Mouse (Mus musculus): Measurements from ENCODE around the gene Fam222a.

Fam222a gene

DNA sequence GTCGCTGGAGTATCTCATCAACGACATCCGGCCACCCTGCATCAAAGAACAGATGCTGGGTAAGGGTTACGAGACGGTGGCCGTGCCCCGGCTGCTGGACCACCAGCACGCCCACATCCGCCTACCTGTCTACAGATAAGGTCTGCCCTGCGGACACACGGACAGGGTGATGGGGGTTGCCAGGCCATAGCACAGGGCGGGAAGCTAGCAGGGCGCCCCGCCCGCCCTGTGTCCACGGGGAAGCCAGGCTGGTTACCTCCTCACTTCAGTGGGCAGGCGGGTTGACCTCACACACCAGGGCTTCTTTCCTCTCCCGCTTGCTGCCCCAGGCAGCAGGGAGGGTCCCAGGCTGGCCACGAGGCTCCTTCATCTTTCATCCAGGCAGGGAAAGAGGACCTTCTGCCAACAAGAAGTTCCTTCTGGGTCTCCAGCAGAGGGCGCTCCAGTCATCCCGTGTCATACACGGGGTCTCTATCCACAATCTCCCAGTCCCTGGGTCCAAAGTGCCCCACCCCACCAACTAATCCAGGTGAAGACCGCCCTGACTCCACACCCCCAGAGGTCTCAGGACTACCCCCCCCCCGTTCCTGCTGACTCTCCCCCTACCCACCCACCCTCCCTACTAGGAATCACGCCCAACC is 44.3 kb downstream of the Fam222a start:
- no peak for DNase-seq (ENCODE audit: low spot score)

DNA sequence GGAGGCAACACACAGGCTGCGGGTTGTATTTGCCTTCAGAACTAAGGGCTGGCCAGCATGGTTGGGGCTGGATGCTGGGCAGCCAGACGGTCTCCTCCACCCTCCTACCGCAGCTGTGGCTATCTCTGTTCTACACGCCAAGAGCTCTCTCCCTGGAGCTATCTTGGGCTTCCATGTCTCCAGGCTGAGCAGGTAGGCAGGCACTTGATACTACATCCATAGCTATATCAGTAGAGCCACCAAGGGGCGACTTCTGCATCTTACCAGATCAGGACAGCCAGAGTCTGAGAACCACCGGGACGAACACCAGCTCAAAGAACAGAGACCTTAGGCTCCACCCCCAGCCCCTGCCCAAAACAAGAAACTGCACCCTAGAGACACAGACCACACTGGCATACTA is 47.0 kb downstream of the Fam222a start:
- DNase-seq (ENCODE audit: low spot score) = no peak

GRCm38 (mm10) chr5:114616336-114617061 is 48.7 kb downstream of the Fam222a start:
- DNase-seq (ENCODE audit: low spot score) = no peak

DNA sequence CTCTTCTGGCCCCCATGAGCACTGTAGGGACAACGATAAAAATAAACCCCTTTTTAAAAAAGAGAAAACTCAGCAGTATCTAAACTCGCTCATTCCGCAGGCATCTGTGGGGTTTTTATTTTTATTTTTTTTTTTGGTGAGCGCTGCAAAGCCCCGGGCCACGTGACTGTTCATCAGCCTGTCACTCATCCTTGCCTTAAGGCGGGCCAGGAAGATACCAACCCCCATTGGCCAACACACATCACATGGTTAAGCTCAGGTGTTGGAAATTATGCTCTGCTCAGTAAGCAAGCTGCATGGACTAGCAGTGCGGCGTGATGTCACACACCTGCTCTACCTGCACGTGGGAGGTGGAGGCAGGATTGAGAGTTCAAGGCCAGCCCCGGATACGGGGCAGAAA is 50.0 kb downstream of the Fam222a start:
- DNase-seq (ENCODE audit: low spot score) = no peak

GRCm38 (mm10) chr5:114618851-114619250 is 51.0 kb downstream of the Fam222a start:
- DNase-seq (ENCODE audit: low spot score) = peak; percentile 77

DNA sequence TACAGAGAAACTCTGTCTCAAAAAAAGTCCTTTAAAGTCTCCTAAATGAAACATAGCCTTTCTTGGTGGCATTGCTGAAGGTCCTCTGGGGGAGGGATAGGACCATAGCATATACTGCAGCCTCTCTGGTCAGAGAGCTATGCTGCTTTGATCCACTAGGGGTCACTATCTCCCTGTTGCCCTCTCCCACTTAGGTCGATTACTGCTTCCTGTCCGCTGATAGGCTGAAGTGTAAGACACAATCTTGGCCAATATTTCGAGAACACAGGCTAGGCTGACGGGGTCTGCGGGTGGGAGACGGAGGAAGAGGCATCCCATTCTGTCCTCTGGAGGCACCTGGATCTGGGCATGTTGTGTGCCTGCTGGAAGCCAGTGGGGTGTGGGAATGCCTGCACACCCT is 52.5 kb downstream of the Fam222a start:
- no peak for DNase-seq (ENCODE audit: low spot score)

DNA sequence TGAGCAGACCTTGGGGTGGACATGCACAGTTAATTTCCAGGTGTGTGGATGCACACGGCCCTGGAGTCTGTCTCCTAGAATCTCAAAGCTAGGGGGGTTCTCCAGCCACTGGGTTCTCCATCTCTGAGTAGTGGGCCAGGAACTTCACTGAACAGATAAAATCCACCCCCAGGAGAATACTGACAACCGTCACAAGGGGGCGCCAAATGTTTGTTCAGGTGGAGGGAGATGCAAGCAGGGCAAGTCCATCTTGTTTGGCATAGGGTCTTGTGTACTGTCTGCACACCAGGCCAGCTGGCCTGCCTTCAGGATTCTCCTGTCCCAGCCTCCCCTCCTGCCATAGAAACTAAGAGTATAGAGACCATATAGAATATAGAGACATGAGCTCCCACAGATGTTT is 57.8 kb downstream of the Fam222a start:
- peak; percentile 52 for DNase-seq (ENCODE audit: low spot score)

DNA sequence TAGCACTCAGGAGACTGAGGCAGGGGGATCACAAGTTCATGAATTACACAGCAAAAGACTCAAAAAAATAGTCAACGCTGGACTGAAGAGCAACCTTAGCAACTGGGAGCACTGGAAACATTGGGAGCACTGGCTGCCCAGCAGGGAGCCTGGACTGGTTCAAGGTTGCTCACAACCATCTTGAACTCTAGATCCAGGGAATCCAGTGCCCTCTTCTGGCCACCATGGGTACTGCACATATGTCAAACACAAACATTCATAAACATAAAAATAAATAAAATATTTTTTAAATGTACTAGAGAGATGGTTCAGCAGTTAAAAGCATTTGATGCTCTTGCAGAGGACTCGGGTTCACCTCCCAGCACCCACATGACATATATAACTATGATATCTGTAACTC is 63.5 kb downstream of the Fam222a start:
- no peak for DNase-seq (ENCODE audit: low spot score)

- DNase-seq (ENCODE audit: low spot score) = no peak
Measured at GRCm38 (mm10) chr5:114636091-114636490, 68.3 kb downstream of the Fam222a start.

GRCm38 (mm10) chr5:114638769-114639644 is 71.2 kb downstream of the Fam222a start:
- DNase-seq (ENCODE audit: low spot score) = peak; percentile 80

GRCm38 (mm10) chr5:114639645-114639957 is 71.8 kb downstream of the Fam222a start:
- no peak for DNase-seq (ENCODE audit: low spot score)

DNA sequence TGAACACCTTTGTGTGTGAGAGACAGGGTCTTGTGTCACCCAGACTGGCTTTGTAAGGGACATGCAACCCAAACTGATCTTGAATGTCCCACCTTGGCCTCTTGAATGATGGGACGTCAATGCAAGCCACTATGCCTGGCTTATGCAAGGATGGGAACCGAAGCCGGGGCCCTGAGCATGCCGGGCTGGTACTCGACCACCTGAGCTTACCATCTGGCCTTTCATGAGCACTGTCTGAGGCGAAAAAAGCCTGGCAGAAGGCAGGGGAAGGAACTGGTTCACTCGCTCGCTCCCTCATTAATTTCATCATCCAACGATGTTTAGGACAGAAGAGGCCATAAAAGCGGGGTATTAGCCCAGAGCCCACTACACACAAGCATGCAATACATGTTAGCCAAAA is 73.0 kb downstream of the Fam222a start:
- DNase-seq (ENCODE audit: low spot score) = no peak

DNA sequence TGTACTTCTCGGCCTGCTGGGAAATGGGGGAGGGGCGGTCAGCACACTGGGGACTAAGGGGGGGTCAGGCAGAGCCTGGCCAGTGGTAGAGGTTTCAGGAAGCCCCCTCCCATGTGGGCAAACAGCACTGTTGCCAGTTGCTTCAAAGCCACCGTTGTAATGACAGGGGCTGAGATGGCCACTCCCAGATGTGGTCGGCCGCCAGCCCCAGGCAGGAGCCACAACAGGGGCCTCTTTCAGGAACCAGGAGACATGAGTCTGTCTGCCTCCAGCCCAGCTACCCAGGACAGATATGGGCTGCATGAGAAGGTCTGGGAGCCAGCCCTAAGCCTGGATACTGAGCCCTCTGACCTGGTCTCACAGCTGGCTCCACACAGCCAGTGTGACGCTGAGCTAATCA is 77.1 kb downstream of the Fam222a start:
- no peak for DNase-seq (ENCODE audit: low spot score)

DNA sequence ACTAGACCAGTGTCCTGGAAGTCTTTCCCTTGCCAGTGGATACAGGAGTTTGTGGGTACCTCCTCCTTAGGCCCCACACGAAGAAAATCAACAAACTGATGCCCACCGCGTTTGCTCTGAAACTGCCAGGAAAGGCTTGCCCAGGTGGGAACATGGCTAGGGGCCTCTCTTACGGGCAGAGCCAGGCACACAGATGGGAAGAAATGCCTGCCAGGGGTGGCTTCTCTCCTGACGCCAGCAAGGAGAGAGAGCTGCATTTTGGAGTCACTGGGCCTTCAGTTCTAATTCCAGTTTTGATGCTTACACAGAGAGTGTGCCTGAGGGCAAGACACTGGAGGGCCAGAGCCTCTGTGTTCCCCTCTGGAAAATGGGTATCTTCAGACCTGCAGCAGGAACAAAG is 78.1 kb downstream of the Fam222a start:
- DNase-seq (ENCODE audit: low spot score) = no peak

- DNase-seq (ENCODE audit: low spot score) = peak; percentile 53
Measured at GRCm38 (mm10) chr5:114647211-114647974, 79.6 kb downstream of the Fam222a start.

- no peak for DNase-seq (ENCODE audit: low spot score)
Measured at GRCm38 (mm10) chr5:114648728-114649311, 81.0 kb downstream of the Fam222a start.

DNA sequence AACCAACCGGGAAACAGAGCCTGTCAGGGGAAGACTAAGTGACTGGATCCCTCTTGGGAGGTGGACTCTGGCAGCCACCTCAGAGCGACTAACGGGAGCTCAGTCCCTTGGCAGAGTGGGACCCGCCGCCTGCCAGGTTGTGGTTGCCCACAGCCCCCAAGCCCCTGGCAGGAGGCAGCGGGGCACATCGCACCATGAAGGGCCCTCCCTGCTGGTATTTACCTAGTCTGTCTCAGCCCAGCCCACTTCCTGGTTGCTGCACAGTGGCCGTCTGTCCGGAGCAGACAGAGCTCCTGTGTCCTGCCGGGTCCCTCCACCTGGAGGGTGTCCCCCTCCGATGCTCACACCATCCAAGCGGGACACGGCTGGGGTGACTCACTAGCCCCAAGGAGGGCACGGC is 83.2 kb downstream of the Fam222a start:
- no peak for DNase-seq (ENCODE audit: low spot score)

- no peak for DNase-seq (ENCODE audit: low spot score)
Measured at GRCm38 (mm10) chr5:114651449-114651848, 83.6 kb downstream of the Fam222a start.

DNA sequence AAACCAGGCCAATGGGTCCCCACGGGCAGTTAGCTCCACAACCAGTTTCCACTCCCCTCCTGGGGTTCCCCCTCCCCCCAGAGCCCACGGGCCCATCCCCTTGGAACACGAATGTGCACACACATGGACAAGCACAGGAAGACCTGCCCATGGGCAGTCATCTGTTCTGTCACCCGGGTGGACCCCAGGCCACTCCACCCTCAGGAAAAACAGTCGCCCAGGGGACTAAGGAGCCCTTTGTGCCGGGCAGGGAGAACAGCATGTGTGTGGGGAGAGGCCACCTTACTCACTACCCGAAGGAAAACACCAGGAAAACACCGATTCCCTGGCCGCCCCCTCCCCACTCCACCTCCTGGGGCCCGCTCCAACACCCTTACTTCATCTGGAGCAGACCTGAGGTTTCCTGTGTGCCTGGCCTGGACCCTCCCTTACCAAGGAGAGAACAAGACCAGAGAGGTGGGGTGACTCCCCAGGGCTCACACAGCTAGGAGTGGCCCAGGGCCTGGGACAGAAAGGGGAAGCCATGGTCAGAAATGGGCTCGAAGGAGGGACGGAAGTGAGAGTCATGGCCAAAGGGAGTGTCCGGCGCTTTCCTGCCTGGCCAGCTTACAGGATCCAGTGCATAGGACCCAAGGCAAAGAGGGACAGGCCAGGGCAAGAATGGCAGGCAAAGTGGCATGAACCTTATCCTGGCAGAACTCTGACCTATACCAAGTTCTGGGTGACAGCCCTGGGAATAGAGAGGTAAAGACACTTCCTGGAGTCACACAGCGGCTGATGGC is 86.0 kb downstream of the Fam222a start:
- no peak for DNase-seq (ENCODE audit: low spot score)

- DNase-seq (ENCODE audit: low spot score) = no peak
Measured at GRCm38 (mm10) chr5:114655721-114656120, 87.9 kb downstream of the Fam222a start.

- DNase-seq (ENCODE audit: low spot score) = no peak
Measured at GRCm38 (mm10) chr5:114656305-114656704, 88.5 kb downstream of the Fam222a start.

All from testis, postnatal 14 days (tissue).